Mouse (Mus musculus): ENCODE measurements around the gene Dio3. TPM values are rescaled to one million over a fixed set of nuclear protein-coding genes. Genes with fewer than 3 reads are reported as not detected.

Gene Dio3
- not detected for total RNA-seq (2023)

GRCm38 (mm10) chr12:110278853-110279252 lies at the start of gene Dio3:
Gene Dio3 (plus strand): TSS chr12:110279068.

Other genes with a start within 250 kb of the Dio3 start
- 128 TPM for gene Ppp2r5c, start 168.1 kb downstream of the Dio3 start, total RNA-seq (2023)

All from CD4-positive naive resting alpha-beta T cell, adult 57 days (primary cell).